Comparison of ENCODE assay signal across 8 mouse cellular contexts in the genomic region with DNA sequence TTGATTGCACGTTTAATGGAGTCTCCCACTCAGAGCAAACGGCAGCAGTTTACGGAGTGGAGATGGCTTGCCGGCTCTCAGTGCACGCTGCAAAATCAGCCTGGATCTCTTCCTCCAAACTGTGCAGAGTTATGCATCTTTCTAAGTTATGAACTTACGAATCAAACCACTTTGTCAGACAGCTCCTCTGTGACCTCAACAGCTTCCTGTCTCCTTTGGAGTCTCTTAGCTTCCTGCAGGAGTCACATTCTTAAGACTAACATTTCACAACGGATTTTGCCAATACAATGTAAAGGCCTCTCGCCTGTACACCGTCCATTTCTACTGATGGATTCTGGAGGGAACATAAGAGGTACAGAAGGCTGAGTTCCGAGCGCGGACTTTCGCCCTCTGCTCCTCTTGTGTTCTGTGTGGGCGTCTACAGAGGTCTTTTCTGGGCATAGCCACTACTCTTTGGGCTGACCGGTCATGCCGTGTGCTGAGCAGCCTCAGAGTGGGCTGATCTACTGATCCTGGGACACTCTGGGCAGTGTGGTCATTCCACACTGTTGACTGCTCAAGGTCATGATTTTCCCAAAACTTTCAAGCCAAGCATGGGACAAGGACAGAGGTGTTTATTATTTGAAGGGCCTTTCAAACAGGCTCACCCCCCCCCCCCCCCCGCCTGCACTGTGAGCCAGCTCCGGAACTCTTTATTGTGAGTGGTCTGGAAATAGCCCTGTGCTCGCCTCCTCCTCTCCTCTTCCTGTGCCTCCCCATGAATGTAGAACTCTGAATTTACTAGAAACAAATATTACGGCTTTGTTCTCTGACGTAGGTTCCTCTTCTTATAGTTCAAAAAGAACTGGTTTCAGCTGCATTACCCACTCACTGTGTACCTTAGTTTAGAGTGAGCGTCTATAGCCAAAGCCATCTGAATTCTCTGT.
DNase-seq lines count a peak whose midpoint lies in the region; ATAC-seq lines count a peak whose summit lies in the region.

No protein-coding gene starts in this region.

- no peaks in the 10 kb centered on the region for H3K9me3 ChIP-seq in heart, embryonic 11.5 days (replicated peaks; ENCODE audit: control insufficient read depth, low read length)
- H3K9me3 ChIP-seq in hindbrain, embryonic 10.5 days, result no peaks in the 10 kb centered on the region

- ATAC-seq in heart, embryonic 11.5 days (replicated peaks; ENCODE audit: insufficient number of reproducible peaks, low FRiP score, low TSS enrichment), result 0 out of 2 replicates have a peak, but pooled peaks have one; percentile 19
- peak; percentile 20 for ATAC-seq in common myeloid progenitor, adult 5-6 weeks (replicated peaks; ENCODE audit: low read depth, poor library complexity, severe bottlenecking)
- no peak for ATAC-seq in cerebellum, adult (ENCODE audit: insufficient number of reproducible peaks, low FRiP score, low TSS enrichment)

- no peak for DNase-seq in heart, postnatal 25 days (ENCODE audit: low spot score)
- no peak for DNase-seq in hindbrain, embryonic 10.5 days (ENCODE audit: low spot score)
- no peak for DNase-seq in urinary bladder, adult 18-20 months (ENCODE audit: low spot score in 2 of 2)
- no peak for DNase-seq in urinary bladder, postnatal 14 days (ENCODE audit: low spot score)

- H3K4me1 ChIP-seq in heart, embryonic 11.5 days (ENCODE audit: control insufficient read depth, insufficient read depth, low read length), result peaks cover 51% of the 10 kb centered on the region
- H3K4me1 ChIP-seq in hindbrain, embryonic 10.5 days (replicated peaks), result peaks cover 49% of the 10 kb centered on the region

- 0 out of 2 replicates have a peak, but pooled peaks cover 3% of the 10 kb centered on the region for H3K36me3 ChIP-seq in heart, embryonic 11.5 days (ENCODE audit: control insufficient read depth, insufficient read depth, low read length)
- peaks cover 60% of the 10 kb centered on the region for H3K36me3 ChIP-seq in hindbrain, embryonic 10.5 days
- peaks cover 25% of the 10 kb centered on the region; the same call in 1 of the 2 replicates for H3K36me3 ChIP-seq in macrophage (ENCODE audit: inconsistent target)

- peak overlapping the region; percentile 25; the same call in 1 of the 2 replicates for H3K27ac ChIP-seq in heart, embryonic 11.5 days (ENCODE audit: low read depth, low read length)
- H3K27ac ChIP-seq in hindbrain, embryonic 10.5 days, result peak overlapping the region; percentile 74
- peak overlapping the region; percentile 21; the same call in 1 of the 2 replicates for H3K27ac ChIP-seq in macrophage

- no peak overlapping the region for H3K4me3 ChIP-seq in heart, embryonic 11.5 days (ENCODE audit: low read depth, low read length)
- H3K4me3 ChIP-seq in hindbrain, embryonic 10.5 days, result no peak overlapping the region
- H3K4me3 ChIP-seq in macrophage (ENCODE audit: inconsistent target), result no peak overlapping the region

- no peak overlapping the region for H3K9ac ChIP-seq in heart, embryonic 11.5 days (ENCODE audit: low read depth, low read length)

- H3K27me3 ChIP-seq in heart, embryonic 11.5 days (ENCODE audit: control insufficient read depth, insufficient read depth, low read length), result no peaks in the 10 kb centered on the region
- H3K27me3 ChIP-seq in hindbrain, embryonic 10.5 days (ENCODE audit: insufficient read depth, poor library complexity, severe bottlenecking), result no peaks in the 10 kb centered on the region

- intact Hi-C loops in heart, postnatal 25 days (cut with DNase I), result loop anchor here (2.0 kb wide), 1 partner anchor 13 kb away; no protein-coding TSS in a partner anchor

- 71% methylated on average over 22 of the region's 22 CpGs for WGBS in heart, embryonic 11.5 days (ENCODE audit: insufficient replicate concordance)
- 82% methylated on average over 22 of the region's 22 CpGs for WGBS in hindbrain, embryonic 10.5 days
- WGBS in macrophage (ENCODE audit: missing documents), result 62% methylated on average over 21 of the region's 22 CpGs

- H3K79me2 ChIP-seq in macrophage (ENCODE audit: inconsistent target), result no peaks in the 10 kb centered on the region

- H3K4me2 ChIP-seq in heart, embryonic 11.5 days, result no peak overlapping the region

Comparison
In these comparisons a context has a peak if more than half of its experiments do, and no peak if none do; other contexts are left out.
1. H3K27ac ChIP-seq: peak in every context shown above with its lines; median percentile 74 in hindbrain, embryonic 10.5 days; 25 in heart, embryonic 11.5 days; 21 in macrophage.